Mouse (Mus musculus) stomach, postnatal 0 days (tissue): Measurements from ENCODE around the gene Chchd6. TPM values are rescaled to one million over a fixed set of nuclear protein-coding genes. Genes with fewer than 3 reads are reported as not detected.

Source experiments
- ATAC-seq: fragments of 200-750 bp; cut with Nextera tagmentation; 2 replicates; pipeline ENCODE4 v1.8.0; 2017; ENCODE audit not compliant: low FRiP score, low TSS enrichment
- DNase-seq: peaks from one replicate; pipeline ENCODE4 v3.0.0-alpha.2; 2016; ENCODE audit warnings: low spot score
- H3K27ac ChIP-seq: fragments of 300-500 bp; sonication (generic); replicated peaks from 2 replicates; pipeline ENCODE4 v1.5.1; 2014; ENCODE audit warnings: mild to moderate bottlenecking, control low read depth
- H3K27me3 ChIP-seq: fragments of 300-500 bp; sonication (generic); 2 replicates; pipeline ENCODE4 v1.6.1; 2014; ENCODE audit warnings: low read length; ENCODE audit not compliant: control insufficient read depth, insufficient read depth
- H3K36me3 ChIP-seq: fragments of 300-500 bp; sonication (generic); 2 replicates; pipeline ENCODE4 v1.6.1; 2014; ENCODE audit warnings: low read length, mixed read lengths; ENCODE audit not compliant: control insufficient read depth, insufficient read depth
- H3K4me1 ChIP-seq: fragments of 300-500 bp; sonication (generic); replicated peaks from 2 replicates; pipeline ENCODE4 v1.6.1; 2014; ENCODE audit warnings: antibody characterized with exemption; ENCODE audit not compliant: control insufficient read depth, insufficient read depth
- H3K4me2 ChIP-seq: fragments of 300-500 bp; sonication (generic); replicated peaks from 2 replicates; pipeline ENCODE4 v1.6.1; 2014; ENCODE audit warnings: low read depth, mild to moderate bottlenecking, control low read depth, moderate library complexity
- H3K4me3 ChIP-seq: fragments of 300-500 bp; sonication (generic); 2 replicates; pipeline ENCODE4 v1.5.1; 2014; ENCODE audit warnings: low read depth, low read length, control low read depth
- H3K9ac ChIP-seq: fragments of 300-500 bp; sonication (generic); 2 replicates; pipeline ENCODE4 v1.6.1; 2014; ENCODE audit warnings: mild to moderate bottlenecking, low read length, control low read depth, mixed read lengths
- H3K9me3 ChIP-seq: fragments of 300-500 bp; sonication (generic); 2 replicates; pipeline ENCODE4 v1.6.1; 2016; ENCODE audit warnings: low read length; ENCODE audit not compliant: control insufficient read depth
- CTCF ChIP-seq: IDR thresholded peaks from 2 replicates; pipeline ENCODE4 v1.5.1; 2016; ENCODE audit warnings: antibody characterized with exemption, low read depth, mild to moderate bottlenecking, moderate library complexity
- EP300 ChIP-seq: optimal IDR thresholded peaks from 2 replicates; pipeline ENCODE3; 2016; ENCODE audit warnings: antibody characterized with exemption
- WGBS: fragments of 180-500 bp; shearing (Covaris S2); extraction: QIAGEN DNeasy Blood & Tissue Kit; methylation state at CpG from one replicate; pipeline ENCODE4 v1.1.7; 2014; 5-methylcytosine and 5-hydroxymethylcytosine counted together
- polyA plus RNA-seq: library from polyadenylated mRNA; unstranded; fragments of >200 nt; fragmentation: Nextera tagmentation; extraction: Ambion mirVana; gene quantifications from 2 replicates; pipeline ENCODE4 v1.2.1, GENCODE M21; 2015

The Chchd6 gene
- polyA plus RNA-seq, 1 experiment from 2014 or later, result 22.7 TPM

DNA sequence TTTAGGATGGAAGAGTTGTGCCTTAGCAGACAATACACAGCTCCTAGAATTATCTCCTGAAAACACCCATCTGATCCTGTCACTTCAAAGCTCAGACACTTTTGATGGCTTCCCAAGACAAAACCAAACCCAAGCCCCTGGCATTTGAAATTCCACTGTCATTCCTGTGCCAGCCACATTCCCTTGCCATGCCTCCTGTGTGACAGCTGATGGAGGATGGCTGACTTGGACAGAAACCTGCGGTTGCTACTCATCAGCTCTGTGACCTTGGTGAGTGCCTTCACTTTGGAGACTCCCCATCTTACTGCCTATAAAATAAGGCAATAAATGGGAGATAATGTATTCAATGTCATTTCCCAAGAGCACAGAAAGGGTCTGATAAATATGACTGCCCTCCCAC is 195.9 kb downstream of the Chchd6 start:
- H3K4me1 ChIP-seq, result no peaks in the 10 kb centered on the region
- ATAC-seq (no peak), DNase-seq (no peak)
- no peak overlapping the region for H3K4me3 ChIP-seq
- H3K9ac ChIP-seq, result no peak overlapping the region
- no peak overlapping the region for H3K4me2 ChIP-seq
- WGBS, result 85% methylated on average over 1 of the region's 1 CpGs
- TF ChIP-seq CTCF (no peak), EP300 (no peak)
- H3K9me3 ChIP-seq, result no peaks in the 10 kb centered on the region
- no peak overlapping the region for H3K27ac ChIP-seq
- no peaks in the 10 kb centered on the region for H3K27me3 ChIP-seq
- H3K36me3 ChIP-seq, result no peaks in the 10 kb centered on the region

DNA sequence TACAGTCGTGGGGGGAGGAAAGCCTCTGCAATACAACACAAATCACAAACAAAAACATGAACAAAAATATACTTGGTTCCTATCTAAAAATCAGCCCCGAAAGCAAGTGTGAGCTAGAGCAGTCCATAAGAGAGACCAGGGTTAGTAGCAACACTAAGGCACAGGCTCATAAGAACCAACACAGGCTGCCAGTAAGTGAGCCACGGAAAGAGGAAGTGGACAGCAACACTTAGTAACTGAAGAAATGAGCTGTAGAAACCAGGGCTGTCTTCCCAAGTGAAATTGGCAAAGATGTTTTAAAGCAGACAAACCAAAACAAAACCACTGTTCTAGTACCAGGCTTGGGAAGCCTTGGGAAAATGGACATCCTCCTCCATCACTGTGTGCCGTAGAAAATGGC is 197.5 kb downstream of the Chchd6 start:
- no peak overlapping the region for H3K9ac ChIP-seq
- no peak for TF ChIP-seq CTCF
- TF ChIP-seq EP300, result no peak
- no peaks in the 10 kb centered on the region for H3K36me3 ChIP-seq
- 82% methylated on average over 4 of the region's 4 CpGs for WGBS
- H3K4me2 ChIP-seq, result no peak overlapping the region
- H3K4me3 ChIP-seq, result no peak overlapping the region
- H3K27me3 ChIP-seq, result no peaks in the 10 kb centered on the region
- DNase-seq (no peak), ATAC-seq (no peak)
- H3K27ac ChIP-seq, result no peak overlapping the region
- H3K4me1 ChIP-seq, result no peaks in the 10 kb centered on the region
- H3K9me3 ChIP-seq, result no peaks in the 10 kb centered on the region

DNA sequence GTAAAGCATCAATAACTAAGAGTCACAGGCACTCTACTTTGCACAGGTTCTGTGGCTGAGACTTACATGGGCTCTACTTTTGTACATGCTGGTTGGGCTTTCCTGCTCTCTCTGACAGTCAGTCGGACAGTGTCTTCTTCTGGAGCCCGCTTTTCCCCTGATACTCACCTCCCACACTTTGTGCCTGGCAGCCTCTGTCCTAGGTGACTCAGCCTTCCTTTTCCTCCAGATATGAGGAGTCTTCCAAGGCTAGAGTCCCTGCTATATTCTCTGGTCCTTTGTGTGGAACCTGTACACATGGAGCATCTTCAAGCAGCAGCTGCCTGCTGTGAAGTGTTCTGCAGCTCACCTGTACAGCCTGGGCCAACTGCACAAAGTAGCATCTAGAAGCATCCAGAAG is 201.6 kb downstream of the Chchd6 start:
- Histone ChIP-seq H3K9ac (no peak overlapping the region), H3K9me3 (no peaks in the 10 kb centered on the region), H3K27me3 (no peaks in the 10 kb centered on the region), H3K36me3 (no peaks in the 10 kb centered on the region), H3K27ac (no peak overlapping the region), H3K4me2 (no peak overlapping the region), H3K4me3 (no peak overlapping the region), H3K4me1 (no peaks in the 10 kb centered on the region)
- no peak for DNase-seq
- no peak for ATAC-seq
- no peak for TF ChIP-seq EP300
- no peak for TF ChIP-seq CTCF
- 79% methylated on average over 2 of the region's 2 CpGs for WGBS

DNA sequence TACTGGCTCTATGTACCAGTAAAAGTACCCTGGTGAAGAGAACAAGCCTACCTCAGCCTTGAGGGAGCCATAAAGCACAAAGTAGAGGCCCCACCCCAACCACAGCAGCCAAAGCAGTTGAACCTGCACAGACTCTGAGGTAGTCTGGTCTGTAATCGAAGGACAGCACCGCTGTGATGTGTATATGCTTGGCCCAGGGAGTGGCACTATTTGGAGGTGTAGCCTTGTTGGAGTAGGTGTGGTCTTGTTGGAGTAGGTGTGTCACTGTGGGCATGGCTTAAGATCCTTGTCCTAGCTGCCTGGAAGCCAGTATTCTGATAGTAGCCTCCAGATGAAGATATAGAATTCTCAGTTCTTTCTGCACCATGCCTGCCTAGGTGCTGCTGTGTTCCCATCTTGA is 203.2 kb downstream of the Chchd6 start:
- H3K27ac ChIP-seq, result no peak overlapping the region
- H3K9me3 ChIP-seq, result no peaks in the 10 kb centered on the region
- TF ChIP-seq CTCF, result no peak
- DNase-seq (peak; percentile 19), ATAC-seq (peak; percentile 80)
- no peaks in the 10 kb centered on the region for H3K4me1 ChIP-seq
- no peak overlapping the region for H3K4me2 ChIP-seq
- H3K9ac ChIP-seq, result no peak overlapping the region
- no peaks in the 10 kb centered on the region for H3K27me3 ChIP-seq
- H3K36me3 ChIP-seq, result no peaks in the 10 kb centered on the region
- 61% methylated on average over 2 of the region's 2 CpGs for WGBS
- no peak overlapping the region for H3K4me3 ChIP-seq

DNA sequence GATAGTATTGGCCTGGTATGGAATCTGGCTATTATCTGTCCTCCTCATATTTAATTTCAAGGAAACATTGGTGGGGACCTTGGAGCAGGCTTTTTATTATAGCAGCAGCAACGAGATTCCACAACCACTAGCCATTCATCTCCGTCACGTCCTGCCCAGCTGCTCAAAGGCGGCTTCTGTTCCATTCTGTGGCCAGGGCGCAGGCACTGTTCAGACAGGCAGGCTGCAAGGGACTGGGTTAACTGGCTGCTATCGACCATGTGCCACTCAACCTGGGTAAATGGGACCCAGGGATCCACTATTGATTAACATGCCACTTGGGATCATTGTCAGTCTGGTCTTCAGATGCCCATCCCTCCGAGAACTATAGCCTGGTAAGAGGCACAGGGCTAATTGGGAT is 205.7 kb downstream of the Chchd6 start:
- no peaks in the 10 kb centered on the region for H3K9me3 ChIP-seq
- 62% methylated on average over 7 of the region's 7 CpGs for WGBS
- TF ChIP-seq EP300, result no peak
- no peak for TF ChIP-seq CTCF
- no peak overlapping the region for H3K4me3 ChIP-seq
- H3K27ac ChIP-seq, result no peak overlapping the region
- no peaks in the 10 kb centered on the region for H3K27me3 ChIP-seq
- DNase-seq (no peak), ATAC-seq (no peak)
- no peaks in the 10 kb centered on the region for H3K4me1 ChIP-seq
- H3K9ac ChIP-seq, result no peak overlapping the region
- H3K36me3 ChIP-seq, result no peaks in the 10 kb centered on the region
- H3K4me2 ChIP-seq, result no peak overlapping the region

DNA sequence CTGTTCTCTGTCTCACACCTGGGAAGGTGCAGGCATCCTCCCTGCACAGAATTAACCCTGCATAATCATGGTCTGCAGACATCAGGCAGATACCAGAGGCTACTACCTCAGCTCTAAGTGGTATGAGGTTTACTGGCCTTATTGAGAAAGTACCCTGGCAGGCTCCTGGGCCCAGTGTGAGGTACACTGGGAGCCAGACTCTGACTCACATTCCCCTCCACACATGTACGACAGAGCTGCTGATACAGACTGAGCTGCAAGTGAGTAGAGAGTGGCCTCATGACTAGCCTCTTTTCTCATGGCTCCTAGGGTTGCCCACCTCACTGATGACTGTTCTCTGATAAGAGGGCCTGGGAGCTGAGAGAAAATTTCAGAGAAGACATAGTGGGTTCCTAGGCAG is 208.5 kb downstream of the Chchd6 start:
- no peak for TF ChIP-seq CTCF
- TF ChIP-seq EP300, result no peak
- Histone ChIP-seq H3K27ac (no peak overlapping the region), H3K9me3 (no peaks in the 10 kb centered on the region), H3K27me3 (no peaks in the 10 kb centered on the region), H3K36me3 (no peaks in the 10 kb centered on the region), H3K4me2 (no peak overlapping the region), H3K4me3 (no peak overlapping the region), H3K4me1 (no peaks in the 10 kb centered on the region), H3K9ac (no peak overlapping the region)
- DNase-seq (no peak), ATAC-seq (no peak)
- 54% methylated on average over 1 of the region's 1 CpGs for WGBS
